Mouse (Mus musculus) kidney, adult 2 months (tissue): ENCODE results near the gene Shroom1.

Source experiments
- CTCF ChIP-seq: fragments of 200-500 bp; conservative IDR thresholded peaks from 2 replicates; pipeline ENCODE4 v1.5.1; 2011; ENCODE audit warnings: low read depth, mild to moderate bottlenecking, control low read depth, low read length, moderate library complexity, mixed read lengths; ENCODE audit not compliant: insufficient read depth, insufficient read length
- POLR2A ChIP-seq: fragments of 200-500 bp; IDR thresholded peaks from one replicate; pipeline ENCODE4 v1.6.1; 2011; ENCODE audit warnings: low read depth, low read length, control low read depth

DNA sequence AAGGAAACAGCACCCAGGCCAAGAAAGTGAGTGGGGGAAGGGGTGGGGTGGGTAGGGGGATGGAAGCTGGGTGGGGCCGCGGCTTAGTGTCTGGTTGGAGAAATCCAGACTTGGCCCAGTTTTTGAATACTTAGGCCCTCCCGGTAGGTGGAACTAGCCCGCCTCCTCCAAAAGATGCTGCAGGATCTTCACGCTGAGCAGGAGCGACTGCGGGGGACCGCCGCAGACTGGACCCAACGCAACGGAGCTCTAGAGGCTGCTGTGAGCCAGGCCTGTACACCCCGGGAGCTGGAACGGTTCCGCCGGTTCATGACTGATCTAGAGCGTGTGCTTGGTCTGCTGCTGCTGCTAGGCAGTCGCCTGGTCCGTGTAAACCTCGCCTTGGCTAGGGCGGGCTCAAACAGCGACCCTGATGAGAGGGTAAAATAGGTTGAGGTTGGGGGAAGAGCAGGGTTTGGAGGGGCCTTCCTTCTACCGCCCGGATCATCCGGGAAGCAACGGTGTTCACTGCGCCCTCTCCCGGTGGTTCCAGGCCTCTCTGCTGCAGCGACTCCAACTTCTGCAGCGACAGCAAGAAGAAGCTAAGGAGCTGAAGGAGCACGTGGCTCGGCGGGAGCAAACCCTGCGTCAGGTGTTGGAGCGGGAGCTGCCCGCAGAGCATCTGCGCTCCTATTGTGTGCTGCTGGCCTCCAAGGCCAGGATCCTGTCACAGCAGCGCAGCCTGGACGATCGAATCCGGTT lies 9.4 kb downstream of the Shroom1 start:
- TF ChIP-seq POLR2A, result no peak
- peak; percentile 69 for TF ChIP-seq CTCF
